Mouse (Mus musculus): ENCODE data around the gene Pde1c. TPM values are rescaled to one million over a fixed set of nuclear protein-coding genes. Genes with fewer than 3 reads are reported as not detected.

Pde1c gene
- not detected in 2 replicates for polyA plus RNA-seq (2012)

GRCm38 (mm10) chr6:56568470-56569372 is at the start of gene Pde1c:
Gene Pde1c (minus strand): TSS chr6:56569103.
- TF ChIP-seq GATA1 (IDR thresholded peaks at IDR 0.05; ENCODE audit: low read length) = no peak

GRCm38 (mm10) chr6:56616982-56617613 is 48.2 kb upstream of the Pde1c start:
- no peak for TF ChIP-seq GATA1 (IDR thresholded peaks at IDR 0.05; ENCODE audit: low read length)

- TF ChIP-seq GATA1 (IDR thresholded peaks at IDR 0.05; ENCODE audit: low read length) = no peak
Observed at GRCm38 (mm10) chr6:56616228-56616981, 47.5 kb upstream of the Pde1c start.

- TF ChIP-seq GATA1 (IDR thresholded peaks at IDR 0.05; ENCODE audit: low read length) = no peak
Observed at GRCm38 (mm10) chr6:56608277-56608676, 39.4 kb upstream of the Pde1c start.

- TF ChIP-seq GATA1 (IDR thresholded peaks at IDR 0.05; ENCODE audit: low read length) = no peak
Observed at GRCm38 (mm10) chr6:56579568-56579967, 10.7 kb upstream of the Pde1c start.

- no peak for TF ChIP-seq GATA1 (IDR thresholded peaks at IDR 0.05; ENCODE audit: low read length)
Observed at GRCm38 (mm10) chr6:56560891-56561290, 8.0 kb downstream of the Pde1c start.

- TF ChIP-seq GATA1 (IDR thresholded peaks at IDR 0.05; ENCODE audit: low read length) = no peak
Observed at GRCm38 (mm10) chr6:56560474-56560888, 8.4 kb downstream of the Pde1c start.

GRCm38 (mm10) chr6:56558711-56559110 is 10.2 kb downstream of the Pde1c start:
- TF ChIP-seq GATA1 (IDR thresholded peaks at IDR 0.05; ENCODE audit: low read length) = no peak

GRCm38 (mm10) chr6:56555848-56556247 is 13.1 kb downstream of the Pde1c start:
- TF ChIP-seq GATA1 (IDR thresholded peaks at IDR 0.05; ENCODE audit: low read length) = no peak

GRCm38 (mm10) chr6:56555382-56555781 is 13.5 kb downstream of the Pde1c start:
- no peak for TF ChIP-seq GATA1 (IDR thresholded peaks at IDR 0.05; ENCODE audit: low read length)

- TF ChIP-seq GATA1 (IDR thresholded peaks at IDR 0.05; ENCODE audit: low read length) = no peak
Observed at GRCm38 (mm10) chr6:56551022-56551421, 17.9 kb downstream of the Pde1c start.

GRCm38 (mm10) chr6:56540247-56540646 is 28.7 kb downstream of the Pde1c start:
- TF ChIP-seq GATA1 (IDR thresholded peaks at IDR 0.05; ENCODE audit: low read length) = no peak

- TF ChIP-seq GATA1 (IDR thresholded peaks at IDR 0.05; ENCODE audit: low read length) = no peak
Observed at GRCm38 (mm10) chr6:56534653-56535052, 34.2 kb downstream of the Pde1c start.

- no peak for TF ChIP-seq GATA1 (IDR thresholded peaks at IDR 0.05; ENCODE audit: low read length)
Observed at GRCm38 (mm10) chr6:56532257-56532656, 36.6 kb downstream of the Pde1c start.

GRCm38 (mm10) chr6:56523938-56524866 is 44.7 kb downstream of the Pde1c start:
- TF ChIP-seq GATA1 (IDR thresholded peaks at IDR 0.05; ENCODE audit: low read length) = no peak

All from G1E-ER4 (cell line).